Mouse (Mus musculus) telencephalon, adult 2 months (tissue): ENCODE results near the gene Olfr729.

Experiments used
- DNase-seq: peaks from one replicate; pipeline ENCODE4 v3.0.0-alpha.2; 2011; ENCODE audit warnings: low read depth, low spot score

Olfr729 gene

DNA sequence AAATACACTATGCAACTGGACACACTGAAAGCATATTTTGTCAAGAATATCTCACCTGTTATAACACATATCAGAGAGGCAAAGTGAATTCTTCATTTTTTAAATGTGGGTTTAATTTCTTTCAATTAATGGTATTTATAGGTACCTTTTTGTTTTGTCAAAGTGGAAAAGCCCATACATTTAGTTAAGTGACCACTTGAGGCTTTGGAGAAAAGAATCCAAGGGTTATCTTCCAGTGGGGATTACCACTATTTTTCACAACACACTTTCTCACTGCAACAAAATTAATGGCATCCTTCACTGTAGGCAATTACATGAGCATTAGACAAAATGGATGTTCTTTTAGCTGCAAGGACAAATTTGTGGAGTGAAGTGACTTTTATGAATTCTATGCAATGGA lies at the start of gene Olfr729:
TSS of gene Olfr729 (minus strand) at position 101 of the 400 bp plus-strand sequence.
- DNase-seq = no peak

DNA sequence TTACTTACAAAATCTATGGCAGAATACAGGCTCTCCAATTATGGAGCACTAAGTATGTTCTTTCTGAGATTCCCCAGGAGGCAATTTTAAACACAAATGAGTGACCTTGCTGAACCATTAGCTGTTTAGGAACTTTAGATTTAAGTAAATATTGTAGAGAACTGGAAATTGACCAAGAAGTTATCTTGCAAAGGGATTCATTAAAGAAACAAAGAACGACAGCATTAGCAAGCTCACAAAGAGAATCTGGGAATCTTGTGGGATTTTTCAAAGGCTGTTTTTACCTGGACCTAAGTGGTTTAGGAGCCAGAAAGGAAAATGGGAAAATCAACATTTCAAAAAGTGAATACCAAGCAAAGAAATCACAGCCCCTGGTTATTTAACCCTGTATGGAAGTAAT lies 35.4 kb upstream of the Olfr729 start, which contains the start of gene Olfr730:
TSS of gene Olfr730 (minus strand) at position 101 of the 400 bp plus-strand sequence.
- DNase-seq = no peak

DNA sequence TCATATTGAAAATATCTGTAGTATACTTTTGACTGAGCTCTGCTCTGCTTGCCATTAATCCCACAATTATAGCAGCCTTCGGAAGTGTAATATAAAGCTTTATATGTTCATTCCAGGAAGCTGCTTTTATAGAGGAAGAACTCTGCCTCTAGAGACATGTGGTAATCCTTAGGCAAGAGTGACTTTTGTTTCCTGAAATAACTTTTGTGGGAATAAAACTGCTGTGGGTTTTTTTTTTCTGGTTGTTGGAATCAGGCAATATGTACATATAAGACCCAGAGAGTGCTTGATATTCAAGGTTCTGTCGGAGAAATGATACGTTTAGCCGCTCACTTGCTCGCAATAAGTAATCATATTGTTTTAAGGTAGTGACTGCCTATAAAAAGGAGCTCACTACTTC lies 10.1 kb downstream of the Olfr729 start, which contains the start of gene Olfr728:
TSS of gene Olfr728 (minus strand) at position 101 of the 400 bp plus-strand sequence.
- no peak for DNase-seq

DNA sequence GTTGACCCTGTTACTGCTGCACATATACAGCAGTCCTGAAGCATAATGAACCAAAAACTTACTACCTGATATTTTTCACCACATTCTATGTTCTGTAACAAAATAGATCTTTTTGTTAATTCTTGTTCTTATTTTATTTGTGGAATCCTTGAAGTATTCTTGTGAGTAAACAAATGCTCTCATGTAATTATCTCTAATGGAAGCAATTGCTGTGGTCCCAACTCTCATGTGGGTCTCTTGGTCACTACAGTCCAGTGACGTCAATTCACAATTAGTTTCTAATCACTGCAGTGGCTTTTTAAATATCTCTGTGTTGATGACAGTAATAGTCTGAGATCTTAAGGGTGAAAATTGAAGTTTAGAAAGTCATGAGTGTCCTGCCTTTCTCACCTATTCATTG lies 29.8 kb downstream of the Olfr729 start, which contains the start of gene Olfr727:
TSS of gene Olfr727 (plus strand) at position 301 of the 400 bp plus-strand sequence.
- no peak for DNase-seq
